Mouse (Mus musculus) limb, embryonic 14.5 days (tissue): ENCODE measurements around the gene Inpp5f. TPM values are rescaled to one million over a fixed set of nuclear protein-coding genes. Genes with fewer than 3 reads are reported as not detected.

Experiments
- ATAC-seq: fragments of 200-750 bp; cut with Nextera tagmentation; 2 replicates; pipeline ENCODE4 v1.8.0; 2017; ENCODE audit warnings: low read depth, moderate number of reproducible peaks, moderate TSS enrichment; ENCODE audit not compliant: low FRiP score
- DNase-seq: peaks from one replicate; pipeline ENCODE4 v3.0.0-alpha.2; 2015; ENCODE audit warnings: low spot score
- H3K27ac ChIP-seq: fragments of 300-500 bp; sonication (generic); replicated peaks from 2 replicates; pipeline ENCODE4 v1.5.1; 2014; ENCODE audit warnings: low read depth, mild to moderate bottlenecking, low read length, moderate library complexity, mixed read lengths
- H3K27me3 ChIP-seq: fragments of 300-500 bp; sonication (generic); 2 replicates; pipeline ENCODE4 v1.6.1; 2014; ENCODE audit warnings: low read length, mixed read lengths; ENCODE audit not compliant: control insufficient read depth, insufficient read depth
- H3K36me3 ChIP-seq: fragments of 300-500 bp; sonication (generic); 2 replicates; pipeline ENCODE4 v1.6.1; 2014; ENCODE audit warnings: mild to moderate bottlenecking, low read length, moderate library complexity, mixed read lengths; ENCODE audit not compliant: control insufficient read depth, insufficient read depth
- H3K4me1 ChIP-seq: fragments of 300-500 bp; sonication (generic); 2 replicates; pipeline ENCODE4 v1.6.1; 2014; ENCODE audit warnings: antibody characterized with exemption, low read length, mixed read lengths; ENCODE audit not compliant: control insufficient read depth, insufficient read depth
- H3K4me2 ChIP-seq: fragments of 300-500 bp; sonication (generic); replicated peaks from 2 replicates; pipeline ENCODE4 v1.6.1; 2014; ENCODE audit warnings: low read depth, mild to moderate bottlenecking, low read length, moderate library complexity; ENCODE audit not compliant: severe bottlenecking
- H3K4me3 ChIP-seq: fragments of 300-500 bp; sonication (generic); replicated peaks from 2 replicates; pipeline ENCODE4 v1.5.1; 2014; ENCODE audit warnings: low read length
- H3K9ac ChIP-seq: fragments of 300-500 bp; sonication (generic); 2 replicates; pipeline ENCODE4 v1.6.1; 2014; ENCODE audit warnings: mild to moderate bottlenecking, low read depth, low read length, moderate library complexity; ENCODE audit not compliant: severe bottlenecking
- H3K9me3 ChIP-seq: fragments of 300-500 bp; sonication (generic); 2 replicates; pipeline ENCODE4 v1.6.1; 2016; ENCODE audit warnings: low read length; ENCODE audit not compliant: control insufficient read depth
- POLR2A ChIP-seq: fragments of 200-500 bp; IDR thresholded peaks from 2 replicates; pipeline ENCODE4 v1.8.0; 2012; ENCODE audit warnings: inconsistent platforms, mild to moderate bottlenecking, moderate library complexity, borderline replicate concordance; ENCODE audit not compliant: insufficient read depth, insufficient read length; ENCODE audit errors: extremely low read depth
- WGBS: fragments of 180-500 bp; shearing (Covaris S2); extraction: QIAGEN DNeasy Blood & Tissue Kit; methylation state at CpG from one replicate; pipeline ENCODE4 v1.1.7; 2014; 5-methylcytosine and 5-hydroxymethylcytosine counted together
- polyA plus RNA-seq, 2 experiments: library from polyadenylated mRNA; depleted of rRNA in 1 of 2; stranded (reverse) in 1 of 2; unstranded in 1 of 2; fragments of >200 nt; fragmentation: Nextera tagmentation in 1 of 2; extraction: Ambion mirVana in 1 of 2; gene quantifications; 2 replicates each; pipeline versions ENCODE4 v1.2.1 to v1.2.3; 2012 to 2014

The Inpp5f gene
- polyA plus RNA-seq, 2 experiments = 10.9 to 20.2 TPM

DNA sequence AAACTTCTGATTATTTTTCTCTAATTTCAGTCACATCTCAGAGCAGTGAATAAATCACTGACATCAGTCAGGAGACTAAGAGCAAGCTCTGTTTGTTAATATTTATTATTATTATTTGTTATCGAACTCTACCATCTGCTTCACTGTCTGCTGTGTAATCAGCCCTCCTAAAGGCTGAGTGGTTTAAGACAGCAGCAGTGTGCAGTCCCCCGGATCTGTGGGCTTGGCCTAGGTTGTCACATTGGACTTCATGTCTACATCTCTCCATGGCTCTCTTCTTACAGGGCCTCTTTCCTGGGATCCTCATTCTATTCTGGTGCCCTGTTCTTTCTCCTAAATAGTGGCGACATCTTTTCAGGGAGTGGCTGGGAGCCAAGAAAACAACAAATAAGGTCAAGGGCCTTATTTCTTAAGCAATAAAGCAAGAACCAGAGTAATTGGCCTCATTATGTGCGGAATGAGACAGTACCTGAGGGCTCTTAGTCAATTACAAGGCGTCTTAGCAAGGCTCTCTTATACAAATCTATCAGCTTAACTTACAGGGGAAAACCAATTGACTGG is 28.9 kb downstream of the Inpp5f start:
- H3K4me3 ChIP-seq = no peak overlapping the region
- no peaks in the 10 kb centered on the region for H3K9me3 ChIP-seq
- peaks cover 4% of the 10 kb centered on the region; the same call in 1 of the 2 replicates for H3K36me3 ChIP-seq
- H3K4me2 ChIP-seq = no peak overlapping the region
- no peaks in the 10 kb centered on the region for H3K4me1 ChIP-seq
- no peaks in the 10 kb centered on the region for H3K27me3 ChIP-seq
- no peak overlapping the region for H3K9ac ChIP-seq
- DNase-seq = no peak
- WGBS = 61% methylated on average over 5 of the region's 5 CpGs
- no peak for TF ChIP-seq POLR2A
- ATAC-seq = no peak
- no peak overlapping the region for H3K27ac ChIP-seq

- Histone ChIP-seq H3K9ac (no peak overlapping the region), H3K27me3 (no peaks in the 10 kb centered on the region), H3K4me1 (no peaks in the 10 kb centered on the region), H3K36me3 (peaks cover 4% of the 10 kb centered on the region; the same call in 1 of the 2 replicates), H3K9me3 (no peaks in the 10 kb centered on the region), H3K4me2 (no peak overlapping the region), H3K27ac (no peak overlapping the region), H3K4me3 (no peak overlapping the region)
- ATAC-seq = no peak
- WGBS = 89% methylated on average over 7 of the region's 7 CpGs
- TF ChIP-seq POLR2A = no peak
- DNase-seq = no peak
Observed at GRCm38 (mm10) chr7:128641571-128641970, 30.4 kb downstream of the Inpp5f start.

- Histone ChIP-seq H3K4me3 (no peak overlapping the region), H3K36me3 (no peaks in the 10 kb centered on the region), H3K4me1 (no peaks in the 10 kb centered on the region), H3K27me3 (no peaks in the 10 kb centered on the region), H3K9me3 (no peaks in the 10 kb centered on the region), H3K4me2 (no peak overlapping the region), H3K9ac (no peak overlapping the region), H3K27ac (no peak overlapping the region)
- DNase-seq (no peak), ATAC-seq (no peak)
- WGBS = 79% methylated on average over 5 of the region's 5 CpGs
- TF ChIP-seq POLR2A = no peak
Observed at GRCm38 (mm10) chr7:128642386-128642785, 31.3 kb downstream of the Inpp5f start.

DNA sequence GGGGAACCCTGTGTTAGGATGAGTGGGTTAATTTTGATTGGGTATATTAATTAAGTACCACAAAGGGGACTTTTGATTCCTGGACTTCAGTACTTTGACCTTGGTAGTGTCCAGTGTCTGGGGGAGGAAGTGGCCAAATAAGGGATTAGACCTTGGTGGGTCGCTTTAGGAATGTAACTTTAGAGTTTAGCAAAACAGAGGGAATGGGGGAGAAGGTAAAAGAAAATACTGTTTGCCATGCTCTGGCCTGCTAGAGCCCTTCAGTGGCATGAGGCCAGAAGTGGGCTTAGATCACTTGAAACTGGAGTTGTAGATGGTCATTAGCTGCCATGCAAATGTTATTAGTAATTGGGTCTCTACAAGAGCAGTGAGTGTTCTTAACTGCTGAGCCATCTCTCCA is 45.8 kb downstream of the Inpp5f start:
- Histone ChIP-seq H3K27me3 (no peaks in the 10 kb centered on the region), H3K27ac (no peak overlapping the region), H3K36me3 (0 out of 2 replicates have a peak, but pooled peaks cover 6% of the 10 kb centered on the region), H3K9ac (no peak overlapping the region), H3K4me2 (no peak overlapping the region), H3K4me1 (no peaks in the 10 kb centered on the region), H3K4me3 (no peak overlapping the region), H3K9me3 (no peaks in the 10 kb centered on the region)
- WGBS = 93% methylated on average over 1 of the region's 1 CpGs
- ATAC-seq = no peak
- no peak for DNase-seq
- TF ChIP-seq POLR2A = no peak

- Histone ChIP-seq H3K27me3 (no peaks in the 10 kb centered on the region), H3K4me2 (no peak overlapping the region), H3K9me3 (no peaks in the 10 kb centered on the region), H3K36me3 (peaks cover 14% of the 10 kb centered on the region), H3K27ac (no peak overlapping the region), H3K4me3 (no peak overlapping the region), H3K4me1 (no peaks in the 10 kb centered on the region), H3K9ac (no peak overlapping the region)
- ATAC-seq = no peak
- TF ChIP-seq POLR2A = no peak
- no peak for DNase-seq
- WGBS = 88% methylated on average over 8 of the region's 8 CpGs
Observed at GRCm38 (mm10) chr7:128663906-128664305, 52.8 kb downstream of the Inpp5f start.

- DNase-seq = no peak
- H3K36me3 ChIP-seq = peaks cover 11% of the 10 kb centered on the region
- H3K27me3 ChIP-seq = no peaks in the 10 kb centered on the region
- H3K9me3 ChIP-seq = no peaks in the 10 kb centered on the region
- no peak for TF ChIP-seq POLR2A
- no peak overlapping the region for H3K9ac ChIP-seq
- H3K4me1 ChIP-seq = no peaks in the 10 kb centered on the region
- 91% methylated on average over 11 of the region's 11 CpGs for WGBS
- no peak overlapping the region for H3K4me3 ChIP-seq
- ATAC-seq = no peak
- no peak overlapping the region for H3K27ac ChIP-seq
- H3K4me2 ChIP-seq = no peak overlapping the region
Observed at GRCm38 (mm10) chr7:128664861-128665377, 53.8 kb downstream of the Inpp5f start.
